Mouse (Mus musculus): ENCODE measurements around the gene Bsnd. TPM values are rescaled to one million over a fixed set of nuclear protein-coding genes. Genes with fewer than 3 reads are reported as not detected.

The Bsnd gene
- polyA plus RNA-seq (2015; fragmentation: Nextera tagmentation; extraction: Ambion mirVana): not detected in 2 replicates

DNA sequence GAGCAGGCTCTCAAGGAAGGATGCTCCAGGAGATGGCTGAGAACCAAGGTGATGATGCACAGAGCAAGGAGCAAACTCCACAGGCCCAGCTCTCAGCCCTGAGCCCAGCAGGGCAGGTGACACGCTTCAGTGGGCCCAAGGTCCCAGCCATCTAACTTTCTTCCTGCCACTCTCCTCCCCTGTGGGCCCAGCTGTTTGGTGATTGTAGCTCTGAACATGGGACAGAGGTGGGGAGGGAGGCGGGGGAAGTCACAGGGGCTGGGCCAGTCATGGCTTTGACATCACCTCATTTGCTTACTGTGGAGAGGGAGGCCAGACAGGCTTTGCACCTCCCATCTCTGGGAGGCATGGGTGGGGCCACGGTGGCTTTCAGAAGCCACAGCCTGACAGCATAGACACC, at the start of gene Bsnd:
Gene Bsnd (minus strand): TSS at position 168 of the 400 bp plus-strand sequence.
- Histone ChIP-seq H3K36me3 (ENCODE audit: control insufficient read depth, insufficient read depth, low read length) (no peaks in the 10 kb centered on the region), H3K9ac (ENCODE audit: low read depth, low read length) (no peak within 1 kb of the TSS), H3K4me1 (ENCODE audit: control insufficient read depth, insufficient read depth, low read depth, low read length) (no peaks in the 10 kb centered on the region), H3K27ac (ENCODE audit: low read depth, low read length) (no peak within 1 kb of the TSS), H3K9me3 (ENCODE audit: control insufficient read depth, low read length) (no peaks in the 10 kb centered on the region), H3K4me3 (ENCODE audit: low read length) (no peak within 1 kb of the TSS), H3K27me3 (replicated peaks; ENCODE audit: control insufficient read depth, insufficient read depth, low read length) (no peaks in the 10 kb centered on the region), H3K4me2 (ENCODE audit: low read length) (no peak within 1 kb of the TSS)
- no peak for ATAC-seq
- 69% methylated on average over 3 of the region's 3 CpGs for WGBS

DNA sequence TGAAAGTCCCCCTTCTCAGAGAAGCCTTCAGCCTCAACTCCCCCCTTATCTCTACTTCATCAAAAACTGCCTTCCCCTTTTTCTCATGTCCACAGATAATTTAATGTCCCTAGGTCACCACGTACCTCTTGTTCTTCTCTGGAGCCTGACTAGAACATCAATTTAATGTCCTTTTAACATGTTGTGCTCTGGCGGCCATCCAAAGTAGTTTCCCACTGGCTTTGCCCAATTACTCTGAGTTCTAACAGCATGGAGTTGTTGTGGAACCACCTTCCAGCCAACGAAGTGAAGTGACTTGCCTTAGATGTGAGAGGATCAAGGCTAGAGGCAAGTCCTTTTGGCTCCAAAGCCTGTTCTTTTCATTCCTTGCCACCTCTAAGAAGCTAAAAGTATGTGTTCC, 49.4 kb upstream of the Bsnd start:
- Histone ChIP-seq H3K9me3 (ENCODE audit: control insufficient read depth, low read length) (no peaks in the 10 kb centered on the region), H3K9ac (ENCODE audit: low read depth, low read length) (no peak overlapping the region), H3K4me3 (ENCODE audit: low read length) (no peak overlapping the region), H3K36me3 (ENCODE audit: control insufficient read depth, insufficient read depth, low read length) (no peaks in the 10 kb centered on the region), H3K27me3 (replicated peaks; ENCODE audit: control insufficient read depth, insufficient read depth, low read length) (no peaks in the 10 kb centered on the region), H3K4me2 (ENCODE audit: low read length) (no peak overlapping the region), H3K4me1 (ENCODE audit: control insufficient read depth, insufficient read depth, low read depth, low read length) (no peaks in the 10 kb centered on the region), H3K27ac (ENCODE audit: low read depth, low read length) (no peak overlapping the region)
- 64% methylated on average over 3 of the region's 3 CpGs for WGBS
- no peak for ATAC-seq

DNA sequence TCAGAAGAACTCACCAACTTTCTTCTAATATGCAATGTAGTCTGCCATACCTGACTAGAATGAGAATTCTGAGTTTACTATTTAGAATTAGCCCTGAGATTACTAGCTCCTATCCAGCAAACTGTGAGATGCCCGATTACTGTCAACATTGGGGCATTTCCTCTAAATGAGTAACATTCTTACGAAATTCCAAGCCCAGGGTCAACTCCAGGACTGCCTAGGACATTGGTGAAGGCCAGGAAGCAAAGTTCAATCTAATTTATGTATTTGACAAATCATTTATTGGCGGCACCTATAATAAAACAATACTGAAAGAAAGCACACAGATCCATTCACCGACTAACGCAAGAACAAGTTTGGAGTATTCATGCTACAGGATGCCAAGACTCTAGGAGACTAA, 47.7 kb upstream of the Bsnd start:
- WGBS: 86% methylated on average over 5 of the region's 5 CpGs
- Histone ChIP-seq H3K4me2 (ENCODE audit: low read length) (no peak overlapping the region), H3K36me3 (ENCODE audit: control insufficient read depth, insufficient read depth, low read length) (no peaks in the 10 kb centered on the region), H3K9me3 (ENCODE audit: control insufficient read depth, low read length) (no peaks in the 10 kb centered on the region), H3K27ac (ENCODE audit: low read depth, low read length) (no peak overlapping the region), H3K4me3 (ENCODE audit: low read length) (no peak overlapping the region), H3K4me1 (ENCODE audit: control insufficient read depth, insufficient read depth, low read depth, low read length) (no peaks in the 10 kb centered on the region), H3K27me3 (replicated peaks; ENCODE audit: control insufficient read depth, insufficient read depth, low read length) (no peaks in the 10 kb centered on the region), H3K9ac (ENCODE audit: low read depth, low read length) (no peak overlapping the region)
- no peak for ATAC-seq

DNA sequence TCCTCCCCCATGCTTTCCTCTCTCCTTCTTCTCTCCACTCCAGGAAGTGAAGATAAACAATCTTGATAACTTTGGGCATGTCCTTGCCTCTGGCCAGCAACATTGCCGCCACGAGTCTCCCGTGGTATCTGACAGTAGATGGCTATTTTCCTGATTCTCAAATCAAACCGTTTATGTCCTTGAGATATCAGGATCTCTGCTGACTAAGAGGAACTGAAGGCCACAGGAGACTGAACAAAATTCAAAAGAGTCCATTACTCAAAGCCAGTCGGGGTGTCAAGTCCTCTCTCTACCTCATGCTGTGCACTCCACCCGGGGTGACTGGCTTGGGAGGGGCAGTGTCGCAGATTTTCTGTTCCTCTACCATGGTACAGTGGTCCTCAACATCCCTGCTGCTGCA, 42.2 kb upstream of the Bsnd start:
- no peak for ATAC-seq
- Histone ChIP-seq H3K9ac (ENCODE audit: low read depth, low read length) (no peak overlapping the region), H3K4me3 (ENCODE audit: low read length) (no peak overlapping the region), H3K27me3 (replicated peaks; ENCODE audit: control insufficient read depth, insufficient read depth, low read length) (no peaks in the 10 kb centered on the region), H3K27ac (ENCODE audit: low read depth, low read length) (no peak overlapping the region), H3K36me3 (ENCODE audit: control insufficient read depth, insufficient read depth, low read length) (no peaks in the 10 kb centered on the region), H3K9me3 (ENCODE audit: control insufficient read depth, low read length) (no peaks in the 10 kb centered on the region), H3K4me2 (ENCODE audit: low read length) (no peak overlapping the region), H3K4me1 (ENCODE audit: control insufficient read depth, insufficient read depth, low read depth, low read length) (peaks cover 3% of the 10 kb centered on the region)
- 71% methylated on average over 7 of the region's 7 CpGs for WGBS

DNA sequence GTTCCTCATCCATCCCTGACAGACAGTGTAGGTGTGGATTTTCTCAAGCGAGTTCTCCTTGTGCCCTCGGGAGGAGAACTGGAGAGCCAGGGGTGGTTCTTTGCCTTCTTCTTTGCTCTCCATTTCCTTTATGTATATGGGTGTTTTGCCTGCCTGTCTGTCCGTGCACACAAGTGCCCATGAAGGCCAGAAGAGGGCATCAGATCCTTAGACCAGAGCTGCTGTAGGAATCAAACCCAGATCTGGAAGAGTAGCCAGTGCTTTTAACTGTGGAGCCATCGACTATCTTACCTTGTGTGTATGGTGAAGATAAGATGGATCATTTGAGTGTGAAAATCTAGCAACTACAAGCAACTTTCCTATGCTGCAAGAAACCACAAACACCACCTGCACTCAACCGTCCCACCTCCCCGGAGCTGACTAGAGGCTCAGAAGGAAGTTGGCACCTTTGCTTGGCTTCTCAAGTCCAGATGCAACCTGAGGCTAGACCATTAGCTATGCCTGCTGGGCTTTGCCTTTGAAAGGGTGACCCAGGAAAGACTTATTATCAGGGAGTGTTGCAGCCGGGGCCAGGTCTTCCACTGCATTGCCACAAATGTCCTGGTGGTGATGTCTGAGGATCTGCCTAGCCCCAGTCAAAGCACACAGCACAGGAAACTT, 41.5 kb upstream of the Bsnd start:
- Histone ChIP-seq H3K9ac (ENCODE audit: low read depth, low read length) (no peak overlapping the region), H3K36me3 (ENCODE audit: control insufficient read depth, insufficient read depth, low read length) (no peaks in the 10 kb centered on the region), H3K9me3 (ENCODE audit: control insufficient read depth, low read length) (no peaks in the 10 kb centered on the region), H3K27me3 (replicated peaks; ENCODE audit: control insufficient read depth, insufficient read depth, low read length) (no peaks in the 10 kb centered on the region), H3K4me2 (ENCODE audit: low read length) (no peak overlapping the region), H3K4me3 (ENCODE audit: low read length) (no peak overlapping the region), H3K4me1 (ENCODE audit: control insufficient read depth, insufficient read depth, low read depth, low read length) (peaks cover 3% of the 10 kb centered on the region), H3K27ac (ENCODE audit: low read depth, low read length) (no peak overlapping the region)
- 62% methylated on average over 7 of the region's 7 CpGs for WGBS
- ATAC-seq: no peak

DNA sequence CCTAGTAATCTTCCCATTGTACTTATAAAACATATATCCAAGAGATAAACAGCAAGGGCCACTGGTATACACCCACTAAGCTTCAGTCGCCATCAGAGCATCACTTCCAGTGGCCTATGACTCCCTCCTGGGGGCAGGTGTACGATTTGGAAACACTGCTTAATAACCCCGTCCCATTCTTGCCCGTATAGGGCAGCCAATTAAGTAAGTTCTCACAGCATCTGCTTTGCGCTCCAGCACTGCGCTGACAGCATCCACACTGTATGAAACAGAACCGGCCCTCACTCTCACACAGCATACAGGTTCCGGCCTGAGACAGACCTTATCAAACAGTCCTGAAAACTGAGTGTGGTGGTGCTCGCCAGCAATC, 38.0 kb upstream of the Bsnd start:
- no peaks in the 10 kb centered on the region for H3K27me3 ChIP-seq (replicated peaks; ENCODE audit: control insufficient read depth, insufficient read depth, low read length)
- no peaks in the 10 kb centered on the region for H3K36me3 ChIP-seq (ENCODE audit: control insufficient read depth, insufficient read depth, low read length)
- H3K9ac ChIP-seq (ENCODE audit: low read depth, low read length): no peak overlapping the region
- peaks cover 3% of the 10 kb centered on the region for H3K4me1 ChIP-seq (ENCODE audit: control insufficient read depth, insufficient read depth, low read depth, low read length)
- H3K4me2 ChIP-seq (ENCODE audit: low read length): no peak overlapping the region
- WGBS: 64% methylated on average over 9 of the region's 9 CpGs
- no peak overlapping the region for H3K27ac ChIP-seq (ENCODE audit: low read depth, low read length)
- ATAC-seq: peak; percentile 46
- H3K9me3 ChIP-seq (ENCODE audit: control insufficient read depth, low read length): no peaks in the 10 kb centered on the region
- H3K4me3 ChIP-seq (ENCODE audit: low read length): no peak overlapping the region

DNA sequence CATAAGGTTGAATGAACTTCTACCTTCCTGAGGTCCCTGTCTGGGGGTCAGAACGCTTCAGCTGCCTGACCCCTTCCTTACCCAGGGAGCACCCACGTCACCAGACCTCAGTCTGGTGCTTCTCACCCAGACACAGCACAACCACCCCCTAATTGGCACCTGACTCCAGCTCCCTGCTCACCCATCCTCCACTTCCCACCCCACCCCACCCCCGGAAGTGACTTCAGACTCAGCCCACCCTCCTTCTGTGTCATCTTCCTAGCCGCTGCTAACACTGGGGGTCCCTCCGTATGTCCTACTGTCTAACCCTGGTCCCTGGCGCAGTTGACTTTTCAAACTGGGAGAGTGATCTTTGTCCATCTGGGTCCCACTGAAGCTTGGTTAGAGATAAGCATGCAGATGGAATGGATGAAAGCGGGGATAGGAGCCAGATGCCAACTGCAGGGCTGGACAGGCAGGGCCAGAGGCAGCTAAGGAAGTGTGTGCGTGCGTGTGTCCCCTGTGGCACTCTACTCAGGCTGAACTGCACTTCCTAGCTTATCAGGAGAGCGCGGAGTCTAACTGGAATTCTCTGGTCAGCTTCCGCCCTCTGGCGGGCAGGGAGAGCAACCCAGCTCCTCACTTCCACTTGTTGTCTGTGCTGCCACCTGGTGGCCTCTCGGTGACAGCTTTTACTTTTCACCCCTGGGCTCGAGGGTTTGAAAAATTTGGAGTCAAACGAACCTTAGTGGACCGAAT, 37.5 kb upstream of the Bsnd start:
- H3K36me3 ChIP-seq (ENCODE audit: control insufficient read depth, insufficient read depth, low read length): no peaks in the 10 kb centered on the region
- peak; percentile 94 for ATAC-seq
- WGBS: 11% methylated on average over 16 of the region's 17 CpGs
- H3K9ac ChIP-seq (ENCODE audit: low read depth, low read length): 0 out of 2 replicates have a peak overlapping the region, but pooled peaks have one; percentile 20
- H3K4me3 ChIP-seq (ENCODE audit: low read length): peak overlapping the region; percentile 25
- H3K27ac ChIP-seq (ENCODE audit: low read depth, low read length): peak overlapping the region; percentile 25; the same call in 1 of the 2 replicates
- peak overlapping the region; percentile 54 for H3K4me2 ChIP-seq (ENCODE audit: low read length)
- H3K9me3 ChIP-seq (ENCODE audit: control insufficient read depth, low read length): no peaks in the 10 kb centered on the region
- peaks cover 3% of the 10 kb centered on the region for H3K4me1 ChIP-seq (ENCODE audit: control insufficient read depth, insufficient read depth, low read depth, low read length)
- no peaks in the 10 kb centered on the region for H3K27me3 ChIP-seq (replicated peaks; ENCODE audit: control insufficient read depth, insufficient read depth, low read length)

DNA sequence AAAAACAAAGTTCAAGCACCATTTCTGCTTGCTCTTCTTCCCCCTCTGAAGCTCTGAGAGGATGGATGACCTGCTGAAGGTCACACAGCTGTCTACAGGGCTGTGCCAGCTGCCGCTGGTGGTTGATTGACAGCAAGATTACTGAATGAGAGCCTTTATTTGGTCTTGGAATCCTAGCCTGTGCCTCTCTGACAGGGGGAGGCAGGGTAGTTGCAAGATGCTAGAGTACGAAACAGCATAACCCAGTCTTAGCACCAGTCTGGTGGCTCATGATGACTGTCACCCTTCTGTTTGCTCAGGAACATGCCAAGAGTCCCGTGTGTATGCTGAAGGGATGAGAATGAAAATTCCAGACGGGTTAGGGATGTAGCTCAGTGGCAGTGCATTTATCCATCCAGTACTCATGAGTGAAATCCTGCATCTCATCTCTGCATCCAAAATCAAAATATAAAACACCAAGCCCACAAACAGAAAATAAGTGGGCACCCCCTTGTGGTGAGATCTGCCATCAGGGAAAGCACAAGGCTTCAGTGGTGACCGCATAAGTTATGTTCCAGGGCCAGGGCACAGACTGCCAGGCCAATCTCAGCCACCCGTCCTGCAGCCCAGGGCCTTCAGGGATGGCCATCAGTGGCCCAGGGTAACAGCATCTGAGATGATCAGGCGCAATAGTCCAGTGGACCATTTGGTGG, 35.9 kb upstream of the Bsnd start:
- Histone ChIP-seq H3K36me3 (ENCODE audit: control insufficient read depth, insufficient read depth, low read length) (no peaks in the 10 kb centered on the region), H3K9ac (ENCODE audit: low read depth, low read length) (no peak overlapping the region), H3K4me3 (ENCODE audit: low read length) (no peak overlapping the region), H3K27ac (ENCODE audit: low read depth, low read length) (no peak overlapping the region), H3K9me3 (ENCODE audit: control insufficient read depth, low read length) (no peaks in the 10 kb centered on the region), H3K27me3 (replicated peaks; ENCODE audit: control insufficient read depth, insufficient read depth, low read length) (no peaks in the 10 kb centered on the region), H3K4me1 (ENCODE audit: control insufficient read depth, insufficient read depth, low read depth, low read length) (peaks cover 3% of the 10 kb centered on the region), H3K4me2 (ENCODE audit: low read length) (no peak overlapping the region)
- ATAC-seq: no peak
- WGBS: 73% methylated on average over 7 of the region's 7 CpGs

DNA sequence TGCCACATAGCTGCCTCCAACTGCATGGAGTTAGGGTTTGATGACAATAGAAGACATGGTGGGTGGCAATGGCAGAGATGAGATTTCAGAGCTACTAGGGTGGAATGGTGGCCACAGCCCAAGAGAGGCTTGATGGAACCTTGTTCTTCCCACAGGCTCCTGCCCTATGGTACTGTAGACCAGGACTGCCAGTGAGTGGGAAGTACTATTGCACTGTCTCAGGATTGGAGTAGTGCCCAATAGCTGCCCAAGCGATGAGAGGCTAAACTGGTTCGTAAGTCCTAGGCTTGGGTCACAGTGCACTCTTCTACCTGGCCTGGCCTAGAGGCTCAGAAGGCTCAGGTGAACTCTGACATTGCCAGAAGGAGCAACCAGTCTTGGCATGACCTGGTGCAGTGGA, 32.9 kb upstream of the Bsnd start:
- H3K9ac ChIP-seq (ENCODE audit: low read depth, low read length): no peak overlapping the region
- no peak overlapping the region for H3K27ac ChIP-seq (ENCODE audit: low read depth, low read length)
- H3K4me1 ChIP-seq (ENCODE audit: control insufficient read depth, insufficient read depth, low read depth, low read length): peaks cover 3% of the 10 kb centered on the region
- H3K36me3 ChIP-seq (ENCODE audit: control insufficient read depth, insufficient read depth, low read length): no peaks in the 10 kb centered on the region
- WGBS: 81% methylated on average over 2 of the region's 2 CpGs
- H3K9me3 ChIP-seq (ENCODE audit: control insufficient read depth, low read length): no peaks in the 10 kb centered on the region
- no peaks in the 10 kb centered on the region for H3K27me3 ChIP-seq (replicated peaks; ENCODE audit: control insufficient read depth, insufficient read depth, low read length)
- no peak overlapping the region for H3K4me2 ChIP-seq (ENCODE audit: low read length)
- no peak overlapping the region for H3K4me3 ChIP-seq (ENCODE audit: low read length)
- ATAC-seq: no peak
